Mouse (Mus musculus) CD8-positive naive resting alpha-beta T cell, adult 2 months (primary cell): ENCODE measurements around the gene Fam89b.

Source experiments
- DNase-seq, 2 experiments: peaks; one replicate each; pipeline ENCODE4 v3.0.0; 2022; ENCODE audit warnings: low read depth in 2 of 2, low spot score in 2 of 2

Gene Fam89b

GRCm38 (mm10) chr19:5685861-5686260 lies 43.6 kb downstream of the Fam89b start:
- no peak for DNase-seq

- no peak for DNase-seq
Observed at GRCm38 (mm10) chr19:5685431-5685830, 44.0 kb downstream of the Fam89b start.

- DNase-seq: no peak
Observed at GRCm38 (mm10) chr19:5684985-5685384, 44.5 kb downstream of the Fam89b start.

- no peak for DNase-seq
Observed at GRCm38 (mm10) chr19:5684236-5684635, 45.2 kb downstream of the Fam89b start.

GRCm38 (mm10) chr19:5680432-5680831 lies 49.0 kb downstream of the Fam89b start:
- DNase-seq: no peak
